Mouse (Mus musculus): ENCODE measurements at regions not wholly inside any gene's neighbourhood (a gene's known extent, or its start where the extent isn't known, plus 50 kb on each side); places are given as distances from the start of the nearest gene placed in this dataset.

DNA sequence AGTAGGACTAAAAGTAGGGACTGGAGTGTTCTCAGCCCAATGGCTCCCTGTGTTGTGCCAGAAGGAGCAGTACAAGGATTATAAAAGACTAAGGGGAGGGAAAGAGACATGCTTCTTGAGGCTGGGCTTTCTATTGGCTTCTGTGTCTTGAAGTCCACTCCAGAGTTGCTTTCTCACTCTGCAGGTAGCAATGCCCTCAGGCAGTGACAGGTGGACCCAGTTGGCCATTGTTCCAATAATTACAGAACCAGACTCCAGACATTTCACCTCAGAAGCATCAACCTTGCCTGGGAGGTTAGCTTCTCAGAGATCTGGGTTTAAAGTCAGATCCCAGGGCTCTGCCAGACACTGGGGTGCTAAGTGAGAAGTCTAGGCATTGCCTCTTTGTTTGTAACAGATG, 136.3 kb upstream of the Tll1 start:
- Histone ChIP-seq H3K27ac (ENCODE audit: low read depth, low read length) (no peak overlapping the region), H3K9me3 (replicated peaks; ENCODE audit: control insufficient read depth, low read length) (no peaks in the 10 kb centered on the region), H3K4me3 (ENCODE audit: low read depth, low read length) (no peak overlapping the region), H3K4me2 (no peak overlapping the region), H3K27me3 (ENCODE audit: control insufficient read depth, insufficient read depth, low read length) (no peaks in the 10 kb centered on the region), H3K36me3 (ENCODE audit: control insufficient read depth, insufficient read depth, low read length) (no peaks in the 10 kb centered on the region), H3K9ac (ENCODE audit: low read depth, low read length) (no peak overlapping the region), H3K4me1 (ENCODE audit: control insufficient read depth, insufficient read depth, low read length) (no peaks in the 10 kb centered on the region)
- no peak for ATAC-seq (replicated peaks; ENCODE audit: insufficient number of reproducible peaks, low FRiP score, low TSS enrichment)

GRCm38 (mm10) chr8:64337356-64337755, 131.3 kb upstream of the Tll1 start:
- H3K27ac ChIP-seq (ENCODE audit: low read depth, low read length) = no peak overlapping the region
- no peak overlapping the region for H3K4me3 ChIP-seq (ENCODE audit: low read depth, low read length)
- ATAC-seq (replicated peaks; ENCODE audit: insufficient number of reproducible peaks, low FRiP score, low TSS enrichment) = no peak
- no peak overlapping the region for H3K9ac ChIP-seq (ENCODE audit: low read depth, low read length)
- H3K4me2 ChIP-seq = no peak overlapping the region
- WGBS (ENCODE audit: insufficient replicate concordance) = 40% methylated on average over 7 of the region's 7 CpGs
- no peaks in the 10 kb centered on the region for H3K36me3 ChIP-seq (ENCODE audit: control insufficient read depth, insufficient read depth, low read length)
- no peaks in the 10 kb centered on the region for H3K27me3 ChIP-seq (ENCODE audit: control insufficient read depth, insufficient read depth, low read length)
- H3K9me3 ChIP-seq (replicated peaks; ENCODE audit: control insufficient read depth, low read length) = no peaks in the 10 kb centered on the region
- H3K4me1 ChIP-seq (ENCODE audit: control insufficient read depth, insufficient read depth, low read length) = no peaks in the 10 kb centered on the region

- H3K9me3 ChIP-seq (replicated peaks; ENCODE audit: control insufficient read depth, low read length) = no peaks in the 10 kb centered on the region
- no peak overlapping the region for H3K4me3 ChIP-seq (ENCODE audit: low read depth, low read length)
- no peaks in the 10 kb centered on the region for H3K27me3 ChIP-seq (ENCODE audit: control insufficient read depth, insufficient read depth, low read length)
- no peak overlapping the region for H3K27ac ChIP-seq (ENCODE audit: low read depth, low read length)
- ATAC-seq (replicated peaks; ENCODE audit: insufficient number of reproducible peaks, low FRiP score, low TSS enrichment) = no peak
- H3K9ac ChIP-seq (ENCODE audit: low read depth, low read length) = no peak overlapping the region
- no peaks in the 10 kb centered on the region for H3K36me3 ChIP-seq (ENCODE audit: control insufficient read depth, insufficient read depth, low read length)
- no peaks in the 10 kb centered on the region for H3K4me1 ChIP-seq (ENCODE audit: control insufficient read depth, insufficient read depth, low read length)
- no peak overlapping the region for H3K4me2 ChIP-seq
Measured at GRCm38 (mm10) chr8:64336546-64336945, 130.5 kb upstream of the Tll1 start.

- no peaks in the 10 kb centered on the region for H3K9me3 ChIP-seq (replicated peaks; ENCODE audit: control insufficient read depth, low read length)
- 18% methylated on average over 5 of the region's 5 CpGs for WGBS (ENCODE audit: insufficient replicate concordance)
- H3K36me3 ChIP-seq (ENCODE audit: control insufficient read depth, insufficient read depth, low read length) = no peaks in the 10 kb centered on the region
- no peak for ATAC-seq (replicated peaks; ENCODE audit: insufficient number of reproducible peaks, low FRiP score, low TSS enrichment)
- no peaks in the 10 kb centered on the region for H3K4me1 ChIP-seq (ENCODE audit: control insufficient read depth, insufficient read depth, low read length)
- H3K9ac ChIP-seq (ENCODE audit: low read depth, low read length) = no peak overlapping the region
- H3K27me3 ChIP-seq (ENCODE audit: control insufficient read depth, insufficient read depth, low read length) = no peaks in the 10 kb centered on the region
- no peak overlapping the region for H3K4me3 ChIP-seq (ENCODE audit: low read depth, low read length)
- H3K4me2 ChIP-seq = no peak overlapping the region
- no peak overlapping the region for H3K27ac ChIP-seq (ENCODE audit: low read depth, low read length)
Measured at GRCm38 (mm10) chr8:64335495-64335894, 129.4 kb upstream of the Tll1 start.

DNA sequence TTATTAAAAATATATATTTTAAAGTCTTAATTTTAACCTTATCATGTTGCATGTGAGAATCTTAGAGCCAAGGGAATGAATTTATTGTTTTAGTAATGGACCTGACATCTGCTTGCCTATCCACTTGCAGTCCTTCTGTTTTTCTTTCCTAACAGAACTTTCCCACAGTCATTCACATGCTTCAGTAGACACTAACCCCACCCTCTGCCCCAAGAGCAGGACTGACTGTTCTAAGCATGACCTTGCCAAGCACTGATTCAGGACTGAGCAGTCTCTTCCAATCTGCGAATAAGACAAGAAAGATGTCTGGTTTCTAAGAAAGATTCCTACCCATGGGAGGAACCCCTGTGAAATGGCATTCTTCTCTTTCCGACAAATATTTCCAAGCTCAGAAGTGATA, 117.9 kb upstream of the Tll1 start:
- ATAC-seq (replicated peaks; ENCODE audit: insufficient number of reproducible peaks, low FRiP score, low TSS enrichment) = no peak
- Histone ChIP-seq H3K4me3 (ENCODE audit: low read depth, low read length) (no peak overlapping the region), H3K27me3 (ENCODE audit: control insufficient read depth, insufficient read depth, low read length) (no peaks in the 10 kb centered on the region), H3K4me1 (ENCODE audit: control insufficient read depth, insufficient read depth, low read length) (0 out of 2 replicates have a peak, but pooled peaks cover 4% of the 10 kb centered on the region), H3K36me3 (ENCODE audit: control insufficient read depth, insufficient read depth, low read length) (no peaks in the 10 kb centered on the region), H3K9ac (ENCODE audit: low read depth, low read length) (no peak overlapping the region), H3K9me3 (replicated peaks; ENCODE audit: control insufficient read depth, low read length) (no peaks in the 10 kb centered on the region), H3K4me2 (no peak overlapping the region), H3K27ac (ENCODE audit: low read depth, low read length) (no peak overlapping the region)
- WGBS (ENCODE audit: insufficient replicate concordance) = 82% methylated on average over 2 of the region's 2 CpGs

DNA sequence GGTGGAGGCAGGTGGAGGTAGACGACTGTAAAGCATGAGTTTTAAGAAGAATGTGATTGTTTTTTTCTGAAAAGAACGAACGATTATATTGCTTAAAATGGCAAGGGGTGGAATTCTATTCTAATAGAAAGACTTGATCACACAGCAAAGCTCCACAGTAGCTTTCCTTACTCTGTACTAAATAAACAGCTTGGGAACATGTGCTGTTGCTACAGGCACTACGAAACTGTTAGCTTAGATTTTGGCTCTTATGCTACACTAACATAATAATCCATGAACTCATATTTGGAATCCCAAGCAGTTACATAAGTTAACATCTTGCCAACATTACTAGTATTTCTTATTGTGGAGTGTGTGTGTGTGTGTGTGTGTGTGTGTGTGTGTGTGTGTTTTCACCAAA, 114.3 kb upstream of the Tll1 start:
- no peak overlapping the region for H3K27ac ChIP-seq (ENCODE audit: low read depth, low read length)
- no peak overlapping the region for H3K9ac ChIP-seq (ENCODE audit: low read depth, low read length)
- no peak overlapping the region for H3K4me2 ChIP-seq
- ATAC-seq (replicated peaks; ENCODE audit: insufficient number of reproducible peaks, low FRiP score, low TSS enrichment) = no peak
- no peaks in the 10 kb centered on the region for H3K9me3 ChIP-seq (replicated peaks; ENCODE audit: control insufficient read depth, low read length)
- 0 out of 2 replicates have a peak, but pooled peaks cover 4% of the 10 kb centered on the region for H3K4me1 ChIP-seq (ENCODE audit: control insufficient read depth, insufficient read depth, low read length)
- WGBS (ENCODE audit: insufficient replicate concordance) = 81% methylated on average over 4 of the region's 4 CpGs
- no peaks in the 10 kb centered on the region for H3K36me3 ChIP-seq (ENCODE audit: control insufficient read depth, insufficient read depth, low read length)
- no peaks in the 10 kb centered on the region for H3K27me3 ChIP-seq (ENCODE audit: control insufficient read depth, insufficient read depth, low read length)
- no peak overlapping the region for H3K4me3 ChIP-seq (ENCODE audit: low read depth, low read length)

DNA sequence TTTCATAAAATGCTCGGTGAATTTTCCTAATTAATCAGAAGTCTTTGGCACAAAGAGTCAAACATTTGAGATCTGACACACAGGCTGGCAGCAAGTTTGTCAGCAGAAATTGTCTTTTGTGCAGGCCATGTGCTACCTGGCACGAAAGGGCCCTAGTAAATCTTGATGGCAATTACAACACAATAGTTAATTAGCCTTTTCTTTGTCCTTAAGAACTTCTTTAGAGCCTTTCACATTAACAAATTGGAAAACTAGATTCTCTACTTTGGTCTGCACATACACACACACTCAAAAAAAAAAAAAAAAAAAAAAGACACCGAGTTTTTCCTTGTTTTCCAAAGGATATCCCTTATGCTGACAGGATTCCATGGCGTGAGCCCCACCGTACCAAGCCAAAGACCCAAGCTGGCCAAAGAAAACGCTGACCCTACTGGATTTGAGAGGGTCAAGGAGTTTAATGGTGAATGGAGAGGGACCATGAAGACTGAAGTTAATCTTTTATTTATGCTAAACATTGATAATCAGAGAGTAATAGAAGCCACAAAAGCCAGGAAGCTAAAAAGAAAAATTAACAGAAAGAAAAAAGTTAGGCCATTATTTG, 113.2 kb upstream of the Tll1 start:
- Histone ChIP-seq H3K36me3 (ENCODE audit: control insufficient read depth, insufficient read depth, low read length) (no peaks in the 10 kb centered on the region), H3K27me3 (ENCODE audit: control insufficient read depth, insufficient read depth, low read length) (no peaks in the 10 kb centered on the region), H3K27ac (ENCODE audit: low read depth, low read length) (no peak overlapping the region), H3K4me1 (ENCODE audit: control insufficient read depth, insufficient read depth, low read length) (0 out of 2 replicates have a peak, but pooled peaks cover 4% of the 10 kb centered on the region), H3K9me3 (replicated peaks; ENCODE audit: control insufficient read depth, low read length) (no peaks in the 10 kb centered on the region), H3K4me3 (ENCODE audit: low read depth, low read length) (no peak overlapping the region), H3K4me2 (no peak overlapping the region), H3K9ac (ENCODE audit: low read depth, low read length) (no peak overlapping the region)
- 66% methylated on average over 6 of the region's 6 CpGs for WGBS (ENCODE audit: insufficient replicate concordance)
- no peak for ATAC-seq (replicated peaks; ENCODE audit: insufficient number of reproducible peaks, low FRiP score, low TSS enrichment)

GRCm38 (mm10) chr8:64318524-64319219, 112.6 kb upstream of the Tll1 start:
- Histone ChIP-seq H3K27ac (ENCODE audit: low read depth, low read length) (no peak overlapping the region), H3K4me2 (no peak overlapping the region), H3K27me3 (ENCODE audit: control insufficient read depth, insufficient read depth, low read length) (no peaks in the 10 kb centered on the region), H3K4me1 (ENCODE audit: control insufficient read depth, insufficient read depth, low read length) (0 out of 2 replicates have a peak, but pooled peaks cover 4% of the 10 kb centered on the region), H3K9ac (ENCODE audit: low read depth, low read length) (no peak overlapping the region), H3K9me3 (replicated peaks; ENCODE audit: control insufficient read depth, low read length) (no peaks in the 10 kb centered on the region), H3K4me3 (ENCODE audit: low read depth, low read length) (no peak overlapping the region), H3K36me3 (ENCODE audit: control insufficient read depth, insufficient read depth, low read length) (no peaks in the 10 kb centered on the region)
- 75% methylated on average over 10 of the region's 10 CpGs for WGBS (ENCODE audit: insufficient replicate concordance)
- ATAC-seq (replicated peaks; ENCODE audit: insufficient number of reproducible peaks, low FRiP score, low TSS enrichment) = no peak

GRCm38 (mm10) chr8:64317815-64318214, 111.7 kb upstream of the Tll1 start:
- no peaks in the 10 kb centered on the region for H3K27me3 ChIP-seq (ENCODE audit: control insufficient read depth, insufficient read depth, low read length)
- no peaks in the 10 kb centered on the region for H3K9me3 ChIP-seq (replicated peaks; ENCODE audit: control insufficient read depth, low read length)
- no peak overlapping the region for H3K27ac ChIP-seq (ENCODE audit: low read depth, low read length)
- no peak overlapping the region for H3K9ac ChIP-seq (ENCODE audit: low read depth, low read length)
- no peak for ATAC-seq (replicated peaks; ENCODE audit: insufficient number of reproducible peaks, low FRiP score, low TSS enrichment)
- no peak overlapping the region for H3K4me2 ChIP-seq
- H3K4me1 ChIP-seq (ENCODE audit: control insufficient read depth, insufficient read depth, low read length) = 0 out of 2 replicates have a peak, but pooled peaks cover 4% of the 10 kb centered on the region
- H3K4me3 ChIP-seq (ENCODE audit: low read depth, low read length) = no peak overlapping the region
- H3K36me3 ChIP-seq (ENCODE audit: control insufficient read depth, insufficient read depth, low read length) = no peaks in the 10 kb centered on the region
